Mouse (Mus musculus): ENCODE data around the gene Gja1. TPM values are rescaled to one million over a fixed set of nuclear protein-coding genes. Genes with fewer than 3 reads are reported as not detected.

The Gja1 gene
- total and polyA plus RNA-seq, 3 experiments, result 0.05 TPM; not detected in 2

- H3K36me3 ChIP-seq (replicated peaks), result no peaks in the 10 kb centered on the region
- ATAC-seq (ENCODE audit: extremely low read depth, insufficient number of reproducible peaks, low FRiP score, poor library complexity, severe bottlenecking) (no peak), DNase-seq (ENCODE audit: low spot score) (no peak)
- no peaks in the 10 kb centered on the region for H3K27me3 ChIP-seq (ENCODE audit: insufficient read depth, low read length)
- H3K9me3 ChIP-seq (replicated peaks), result no peaks in the 10 kb centered on the region
- H3K4me1 ChIP-seq (ENCODE audit: insufficient read depth, low read depth, low read length), result no peaks in the 10 kb centered on the region
- H3K4me3 ChIP-seq (ENCODE audit: low read depth, low read length), result no peak overlapping the region
- TF ChIP-seq GATA1 (IDR thresholded peaks at IDR 0.05; ENCODE audit: borderline replicate concordance, low read length), result no peak
- no peak for TF ChIP-seq POLR2AphosphoS5 (IDR thresholded peaks at IDR 0.05; ENCODE audit: insufficient replicate concordance, low read depth, low read length)
- no peak for TF ChIP-seq TAL1 (conservative IDR thresholded peaks at IDR 0.05; ENCODE audit: low read depth, low read length)
- no peak for TF ChIP-seq GATA2 (IDR thresholded peaks at IDR 0.05; ENCODE audit: borderline replicate concordance, low read depth, low read length)
- TF ChIP-seq CTCF (IDR thresholded peaks at IDR 0.05; ENCODE audit: low read depth, low read length), result no peak
Measured at GRCm38 (mm10) chr10:56427827-56428226, 50.7 kb downstream of the Gja1 start.

- no peak overlapping the region for H3K4me3 ChIP-seq (ENCODE audit: low read depth, low read length)
- no peak for TF ChIP-seq CTCF (IDR thresholded peaks at IDR 0.05; ENCODE audit: low read depth, low read length)
- DNase-seq (ENCODE audit: low spot score) (no peak), ATAC-seq (ENCODE audit: extremely low read depth, insufficient number of reproducible peaks, low FRiP score, poor library complexity, severe bottlenecking) (no peak)
- H3K9me3 ChIP-seq (replicated peaks), result no peaks in the 10 kb centered on the region
- H3K36me3 ChIP-seq (replicated peaks), result no peaks in the 10 kb centered on the region
- no peaks in the 10 kb centered on the region for H3K27me3 ChIP-seq (ENCODE audit: insufficient read depth, low read length)
- H3K4me1 ChIP-seq (ENCODE audit: insufficient read depth, low read depth, low read length), result no peaks in the 10 kb centered on the region
Measured at GRCm38 (mm10) chr10:56429011-56429410, 51.9 kb downstream of the Gja1 start.

- DNase-seq (ENCODE audit: low spot score) (no peak), ATAC-seq (ENCODE audit: extremely low read depth, insufficient number of reproducible peaks, low FRiP score, poor library complexity, severe bottlenecking) (no peak)
- TF ChIP-seq POLR2AphosphoS5 (IDR thresholded peaks at IDR 0.05; ENCODE audit: insufficient replicate concordance, low read depth, low read length) (no peak), TAL1 (conservative IDR thresholded peaks at IDR 0.05; ENCODE audit: low read depth, low read length) (no peak), CTCF (IDR thresholded peaks at IDR 0.05; ENCODE audit: low read depth, low read length) (no peak), GATA1 (IDR thresholded peaks at IDR 0.05; ENCODE audit: borderline replicate concordance, low read length) (no peak), GATA2 (IDR thresholded peaks at IDR 0.05; ENCODE audit: borderline replicate concordance, low read depth, low read length) (no peak)
- Histone ChIP-seq H3K9me3 (replicated peaks) (no peaks in the 10 kb centered on the region), H3K4me1 (ENCODE audit: insufficient read depth, low read depth, low read length) (no peaks in the 10 kb centered on the region), H3K4me3 (ENCODE audit: low read depth, low read length) (no peak overlapping the region), H3K27me3 (ENCODE audit: insufficient read depth, low read length) (no peaks in the 10 kb centered on the region), H3K36me3 (replicated peaks) (no peaks in the 10 kb centered on the region)
Measured at GRCm38 (mm10) chr10:56431600-56432389, 54.7 kb downstream of the Gja1 start.

- Histone ChIP-seq H3K36me3 (replicated peaks) (no peaks in the 10 kb centered on the region), H3K4me1 (ENCODE audit: insufficient read depth, low read depth, low read length) (no peaks in the 10 kb centered on the region), H3K4me3 (ENCODE audit: low read depth, low read length) (no peak overlapping the region), H3K27me3 (ENCODE audit: insufficient read depth, low read length) (no peaks in the 10 kb centered on the region), H3K9me3 (replicated peaks) (no peaks in the 10 kb centered on the region)
- TF ChIP-seq GATA1 (IDR thresholded peaks at IDR 0.05; ENCODE audit: borderline replicate concordance, low read length) (no peak), TAL1 (conservative IDR thresholded peaks at IDR 0.05; ENCODE audit: low read depth, low read length) (no peak), CTCF (IDR thresholded peaks at IDR 0.05; ENCODE audit: low read depth, low read length) (no peak), GATA2 (IDR thresholded peaks at IDR 0.05; ENCODE audit: borderline replicate concordance, low read depth, low read length) (no peak)
- DNase-seq (ENCODE audit: low spot score) (no peak), ATAC-seq (ENCODE audit: extremely low read depth, insufficient number of reproducible peaks, low FRiP score, poor library complexity, severe bottlenecking) (no peak)
Measured at GRCm38 (mm10) chr10:56432390-56432709, 55.2 kb downstream of the Gja1 start.

- TF ChIP-seq GATA2 (IDR thresholded peaks at IDR 0.05; ENCODE audit: borderline replicate concordance, low read depth, low read length), result no peak
- TF ChIP-seq GATA1 (IDR thresholded peaks at IDR 0.05; ENCODE audit: borderline replicate concordance, low read length), result no peak
- no peak for ATAC-seq (ENCODE audit: extremely low read depth, insufficient number of reproducible peaks, low FRiP score, poor library complexity, severe bottlenecking)
- Histone ChIP-seq H3K27me3 (ENCODE audit: insufficient read depth, low read length) (no peaks in the 10 kb centered on the region), H3K36me3 (replicated peaks) (no peaks in the 10 kb centered on the region), H3K4me1 (ENCODE audit: insufficient read depth, low read depth, low read length) (no peaks in the 10 kb centered on the region), H3K4me3 (ENCODE audit: low read depth, low read length) (no peak overlapping the region), H3K9me3 (replicated peaks) (no peaks in the 10 kb centered on the region)
- DNase-seq (ENCODE audit: low spot score), result no peak
Measured at GRCm38 (mm10) chr10:56437290-56437689, 60.2 kb downstream of the Gja1 start.

- ATAC-seq (ENCODE audit: extremely low read depth, insufficient number of reproducible peaks, low FRiP score, poor library complexity, severe bottlenecking) (no peak), DNase-seq (ENCODE audit: low spot score) (no peak)
- H3K4me1 ChIP-seq (ENCODE audit: insufficient read depth, low read depth, low read length), result no peaks in the 10 kb centered on the region
- H3K9me3 ChIP-seq (replicated peaks), result no peaks in the 10 kb centered on the region
- H3K4me3 ChIP-seq (ENCODE audit: low read depth, low read length), result no peak overlapping the region
- no peak for TF ChIP-seq GATA1 (IDR thresholded peaks at IDR 0.05; ENCODE audit: borderline replicate concordance, low read length)
- no peak for TF ChIP-seq CTCF (IDR thresholded peaks at IDR 0.05; ENCODE audit: low read depth, low read length)
- no peak for TF ChIP-seq TAL1 (conservative IDR thresholded peaks at IDR 0.05; ENCODE audit: low read depth, low read length)
- TF ChIP-seq GATA2 (IDR thresholded peaks at IDR 0.05; ENCODE audit: borderline replicate concordance, low read depth, low read length), result no peak
- no peak for TF ChIP-seq POLR2AphosphoS5 (IDR thresholded peaks at IDR 0.05; ENCODE audit: insufficient replicate concordance, low read depth, low read length)
- no peaks in the 10 kb centered on the region for H3K36me3 ChIP-seq (replicated peaks)
- H3K27me3 ChIP-seq (ENCODE audit: insufficient read depth, low read length), result no peaks in the 10 kb centered on the region
Measured at GRCm38 (mm10) chr10:56439638-56440037, 62.5 kb downstream of the Gja1 start.

GRCm38 (mm10) chr10:56444457-56444856 lies 67.3 kb downstream of the Gja1 start:
- H3K4me3 ChIP-seq (ENCODE audit: low read depth, low read length), result no peak overlapping the region
- DNase-seq (ENCODE audit: low spot score) (no peak), ATAC-seq (ENCODE audit: extremely low read depth, insufficient number of reproducible peaks, low FRiP score, poor library complexity, severe bottlenecking) (no peak)
- TF ChIP-seq TAL1 (conservative IDR thresholded peaks at IDR 0.05; ENCODE audit: low read depth, low read length), result no peak
- TF ChIP-seq GATA1 (IDR thresholded peaks at IDR 0.05; ENCODE audit: borderline replicate concordance, low read length), result no peak
- no peak for TF ChIP-seq GATA2 (IDR thresholded peaks at IDR 0.05; ENCODE audit: borderline replicate concordance, low read depth, low read length)
- no peak for TF ChIP-seq POLR2AphosphoS5 (IDR thresholded peaks at IDR 0.05; ENCODE audit: insufficient replicate concordance, low read depth, low read length)
- TF ChIP-seq CTCF (IDR thresholded peaks at IDR 0.05; ENCODE audit: low read depth, low read length), result no peak
- no peaks in the 10 kb centered on the region for H3K27me3 ChIP-seq (ENCODE audit: insufficient read depth, low read length)
- H3K9me3 ChIP-seq (replicated peaks), result no peaks in the 10 kb centered on the region
- no peaks in the 10 kb centered on the region for H3K4me1 ChIP-seq (ENCODE audit: insufficient read depth, low read depth, low read length)
- H3K36me3 ChIP-seq (replicated peaks), result no peaks in the 10 kb centered on the region
